Mouse (Mus musculus): ENCODE data around the gene Ror1. TPM values are rescaled to one million over a fixed set of nuclear protein-coding genes. Genes with fewer than 3 reads are reported as not detected.

The Ror1 gene
- total and polyA plus RNA-seq, 2 experiments from 2014 or later, result 0.73 to 2.8 TPM

DNA sequence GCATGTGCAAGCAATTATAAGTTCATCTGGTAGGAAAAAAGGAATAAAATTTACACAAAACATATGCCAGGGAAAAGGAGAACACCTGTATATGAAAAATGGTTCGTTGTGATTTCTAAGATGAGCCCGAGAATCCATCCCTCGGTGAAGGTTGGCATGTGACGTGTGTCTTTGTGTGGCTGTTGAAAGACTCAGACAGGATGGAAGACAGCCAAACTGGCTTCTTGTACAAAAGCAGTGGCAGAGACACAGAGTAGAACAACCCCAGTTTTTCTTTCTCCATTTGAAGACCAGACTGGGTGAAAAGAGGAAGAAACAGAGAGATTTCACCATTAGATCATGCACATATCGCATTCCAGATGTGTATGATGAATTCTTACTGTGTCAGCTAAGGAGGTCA, 62.8 kb downstream of the Ror1 start:
- no peak overlapping the region for H3K4me2 ChIP-seq (ENCODE audit: low read depth, low read length, poor library complexity, severe bottlenecking)
- no peak for TF ChIP-seq CTCF (IDR thresholded peaks at IDR 0.05)
- H3K27ac ChIP-seq (ENCODE audit: low read depth, low read length), result no peak overlapping the region
- H3K36me3 ChIP-seq (ENCODE audit: insufficient read depth, low read length), result no peaks in the 10 kb centered on the region
- no peak for ATAC-seq (ENCODE audit: low FRiP score)
- 71% methylated on average over 5 of the region's 5 CpGs for WGBS
- no peaks in the 10 kb centered on the region for H3K4me1 ChIP-seq (ENCODE audit: insufficient read depth, low read length)
- H3K9me3 ChIP-seq (ENCODE audit: low read length), result no peaks in the 10 kb centered on the region
- DNase-seq (ENCODE audit: low spot score), result peak; percentile 48
- H3K4me3 ChIP-seq (ENCODE audit: low read depth, low read length), result no peak overlapping the region
- H3K27me3 ChIP-seq (ENCODE audit: insufficient read depth, low read length), result no peaks in the 10 kb centered on the region
- no peak overlapping the region for H3K9ac ChIP-seq (replicated peaks; ENCODE audit: low read length, poor library complexity, severe bottlenecking)

- no peaks in the 10 kb centered on the region for H3K4me1 ChIP-seq (ENCODE audit: insufficient read depth, low read length)
- no peaks in the 10 kb centered on the region for H3K27me3 ChIP-seq (ENCODE audit: insufficient read depth, low read length)
- no peak overlapping the region for H3K9ac ChIP-seq (replicated peaks; ENCODE audit: low read length, poor library complexity, severe bottlenecking)
- no peaks in the 10 kb centered on the region for H3K9me3 ChIP-seq (ENCODE audit: low read length)
- H3K4me2 ChIP-seq (ENCODE audit: low read depth, low read length, poor library complexity, severe bottlenecking), result no peak overlapping the region
- H3K36me3 ChIP-seq (ENCODE audit: insufficient read depth, low read length), result no peaks in the 10 kb centered on the region
- DNase-seq (ENCODE audit: low spot score) (no peak), ATAC-seq (ENCODE audit: low FRiP score) (no peak)
- no peak for TF ChIP-seq CTCF (IDR thresholded peaks at IDR 0.05)
- H3K4me3 ChIP-seq (ENCODE audit: low read depth, low read length), result no peak overlapping the region
- no peak overlapping the region for H3K27ac ChIP-seq (ENCODE audit: low read depth, low read length)
Observed at GRCm38 (mm10) chr4:100160156-100160555, 64.6 kb downstream of the Ror1 start.

DNA sequence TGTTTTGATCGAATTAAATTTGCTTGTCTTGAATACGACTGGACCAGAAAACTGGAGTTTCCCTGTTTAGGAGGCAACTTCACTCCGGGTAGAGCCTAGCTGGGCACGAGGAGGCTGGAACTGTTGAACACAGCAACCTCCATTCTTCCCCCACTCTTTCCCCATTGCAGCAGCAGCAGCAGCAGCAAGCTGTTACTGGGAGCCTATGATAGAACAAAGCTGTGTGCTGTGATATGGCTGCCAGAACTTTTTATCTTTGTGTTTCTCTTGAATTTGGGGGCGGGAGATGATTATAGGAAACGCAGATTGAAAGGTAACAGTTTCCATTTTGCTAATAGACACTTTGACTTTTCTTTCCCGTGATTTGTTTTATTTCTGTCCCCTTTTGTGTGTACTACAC, 70.2 kb downstream of the Ror1 start:
- no peak overlapping the region for H3K4me3 ChIP-seq (ENCODE audit: low read depth, low read length)
- WGBS, result 80% methylated on average over 7 of the region's 7 CpGs
- no peak for DNase-seq (ENCODE audit: low spot score)
- H3K27me3 ChIP-seq (ENCODE audit: insufficient read depth, low read length), result no peaks in the 10 kb centered on the region
- H3K36me3 ChIP-seq (ENCODE audit: insufficient read depth, low read length), result no peaks in the 10 kb centered on the region
- H3K9me3 ChIP-seq (ENCODE audit: low read length), result no peaks in the 10 kb centered on the region
- H3K4me2 ChIP-seq (ENCODE audit: low read depth, low read length, poor library complexity, severe bottlenecking), result no peak overlapping the region
- H3K9ac ChIP-seq (replicated peaks; ENCODE audit: low read length, poor library complexity, severe bottlenecking), result no peak overlapping the region
- no peak for ATAC-seq (ENCODE audit: low FRiP score)
- H3K4me1 ChIP-seq (ENCODE audit: insufficient read depth, low read length), result no peaks in the 10 kb centered on the region; the same call in 1 of the 2 replicates
- no peak overlapping the region for H3K27ac ChIP-seq (ENCODE audit: low read depth, low read length)
- TF ChIP-seq CTCF (IDR thresholded peaks at IDR 0.05), result no peak

DNA sequence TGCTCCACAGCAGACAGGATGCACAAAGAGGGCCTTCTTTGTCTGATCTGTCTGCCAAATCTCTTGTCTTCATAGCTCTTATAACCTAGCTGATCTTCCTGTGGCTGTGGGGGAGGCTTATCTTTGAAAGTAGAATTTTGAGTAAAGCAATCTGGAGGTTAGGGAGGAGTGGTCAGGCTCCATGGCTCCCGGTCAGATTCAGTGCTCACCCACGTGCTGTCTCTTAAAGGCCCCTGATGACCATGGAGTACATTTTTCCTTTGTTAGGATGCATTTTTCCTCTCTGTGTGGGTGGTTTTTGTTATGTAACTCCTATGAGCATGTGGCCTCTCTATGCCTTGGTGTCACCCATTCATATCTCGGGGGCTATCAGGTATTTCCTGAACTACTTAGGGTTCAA, 71.3 kb downstream of the Ror1 start:
- ATAC-seq (ENCODE audit: low FRiP score), result no peak

GRCm38 (mm10) chr4:100169683-100170082, 74.1 kb downstream of the Ror1 start:
- Histone ChIP-seq H3K4me2 (ENCODE audit: low read depth, low read length, poor library complexity, severe bottlenecking) (no peak overlapping the region), H3K27ac (ENCODE audit: low read depth, low read length) (no peak overlapping the region), H3K4me1 (ENCODE audit: insufficient read depth, low read length) (no peaks in the 10 kb centered on the region; the same call in 1 of the 2 replicates), H3K27me3 (ENCODE audit: insufficient read depth, low read length) (no peaks in the 10 kb centered on the region), H3K4me3 (ENCODE audit: low read depth, low read length) (no peak overlapping the region), H3K9ac (replicated peaks; ENCODE audit: low read length, poor library complexity, severe bottlenecking) (no peak overlapping the region), H3K36me3 (ENCODE audit: insufficient read depth, low read length) (no peaks in the 10 kb centered on the region), H3K9me3 (ENCODE audit: low read length) (no peaks in the 10 kb centered on the region)
- ATAC-seq (ENCODE audit: low FRiP score) (peak; percentile 27; the same call in 1 of the 2 replicates), DNase-seq (ENCODE audit: low spot score) (peak; percentile 12)
- 58% methylated on average over 5 of the region's 5 CpGs for WGBS
- TF ChIP-seq CTCF (IDR thresholded peaks at IDR 0.05), result no peak

More for the DNA sequence above, 71.3 kb downstream of the Ror1 start:
- WGBS, result 56% methylated on average over 3 of the region's 3 CpGs
- no peaks in the 10 kb centered on the region; the same call in 1 of the 2 replicates for H3K4me1 ChIP-seq (ENCODE audit: insufficient read depth, low read length)
- no peaks in the 10 kb centered on the region for H3K27me3 ChIP-seq (ENCODE audit: insufficient read depth, low read length)
- no peak overlapping the region for H3K4me2 ChIP-seq (ENCODE audit: low read depth, low read length, poor library complexity, severe bottlenecking)
- H3K9me3 ChIP-seq (ENCODE audit: low read length), result no peaks in the 10 kb centered on the region
- no peak for DNase-seq (ENCODE audit: low spot score)
- H3K36me3 ChIP-seq (ENCODE audit: insufficient read depth, low read length), result no peaks in the 10 kb centered on the region
- no peak overlapping the region for H3K27ac ChIP-seq (ENCODE audit: low read depth, low read length)
- no peak for TF ChIP-seq CTCF (IDR thresholded peaks at IDR 0.05)
- H3K9ac ChIP-seq (replicated peaks; ENCODE audit: low read length, poor library complexity, severe bottlenecking), result no peak overlapping the region
- no peak overlapping the region for H3K4me3 ChIP-seq (ENCODE audit: low read depth, low read length)

DNA sequence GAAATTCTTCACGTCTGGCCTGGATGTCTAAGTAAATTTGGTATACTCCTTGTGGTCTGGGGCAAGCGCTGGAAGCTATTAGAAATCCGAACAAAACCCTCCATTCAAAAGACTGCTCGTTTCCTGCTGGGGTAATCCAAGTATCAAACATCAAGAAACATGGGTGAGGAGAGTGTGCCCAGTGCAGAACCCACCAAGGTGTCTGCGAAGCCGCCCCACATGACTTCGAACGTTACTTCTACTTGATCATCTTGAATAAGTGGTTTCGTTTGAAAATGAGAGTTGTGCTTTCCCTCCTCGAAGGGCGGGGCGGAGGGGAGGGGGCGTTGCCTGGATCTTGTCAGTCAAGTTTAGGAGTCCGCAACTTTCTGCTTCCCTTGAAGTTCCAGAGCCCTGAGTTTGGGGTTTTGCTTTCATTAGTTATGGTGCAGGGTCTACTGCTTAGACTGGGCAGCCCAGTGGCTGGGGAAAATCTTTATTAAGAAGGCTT, 74.6 kb downstream of the Ror1 start:
- no peak overlapping the region for H3K9ac ChIP-seq (replicated peaks; ENCODE audit: low read length, poor library complexity, severe bottlenecking)
- H3K4me2 ChIP-seq (ENCODE audit: low read depth, low read length, poor library complexity, severe bottlenecking), result peak overlapping the region; percentile 29
- H3K27ac ChIP-seq (ENCODE audit: low read depth, low read length), result no peak overlapping the region
- no peaks in the 10 kb centered on the region for H3K9me3 ChIP-seq (ENCODE audit: low read length)
- H3K4me3 ChIP-seq (ENCODE audit: low read depth, low read length), result no peak overlapping the region
- TF ChIP-seq CTCF (IDR thresholded peaks at IDR 0.05), result no peak
- no peaks in the 10 kb centered on the region for H3K27me3 ChIP-seq (ENCODE audit: insufficient read depth, low read length)
- 17% methylated on average over 14 of the region's 14 CpGs for WGBS
- no peak for ATAC-seq (ENCODE audit: low FRiP score)
- peak; percentile 12 for DNase-seq (ENCODE audit: low spot score)
- H3K4me1 ChIP-seq (ENCODE audit: insufficient read depth, low read length), result no peaks in the 10 kb centered on the region; the same call in 1 of the 2 replicates
- no peaks in the 10 kb centered on the region for H3K36me3 ChIP-seq (ENCODE audit: insufficient read depth, low read length)
